ENCODE assay signal across 24 mouse cellular contexts in the genomic region with DNA sequence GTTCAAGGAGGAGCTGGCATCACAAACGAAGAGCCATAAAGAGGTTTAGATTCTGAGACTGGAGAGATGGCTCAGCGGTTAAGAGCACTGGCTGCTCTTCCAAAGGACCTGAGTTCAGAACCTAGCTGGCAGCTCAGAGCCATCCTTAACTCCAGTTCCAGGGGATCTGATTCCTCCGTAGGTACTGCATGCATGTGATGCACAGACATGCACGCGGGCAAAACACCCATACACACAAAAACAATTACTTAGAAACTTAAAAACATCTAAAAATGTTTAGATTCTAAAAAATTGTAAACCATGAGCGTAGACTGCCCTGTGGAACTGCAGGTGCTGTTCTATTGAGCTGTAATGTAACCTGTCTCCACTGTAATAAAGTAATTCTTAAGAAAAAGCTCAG. TPM values are rescaled to one million over a fixed set of nuclear protein-coding genes. Genes with fewer than 3 reads are reported as not detected.
"Had no signal": no experiment of that assay in that cellular context is flagged by ENCODE, and none has a peak within 500 bp of the region (broad histone marks: within the 10 kb centered on the region; RNA-seq: fewer than 3 reads in every experiment).

No protein-coding gene starts in this region.

- H3K9me3 ChIP-seq: limb, embryonic 12.5 days; limb, embryonic 15.5 days had no signal

- H3K4me2 ChIP-seq: limb, embryonic 12.5 days; limb, embryonic 15.5 days; liver, embryonic 11.5 days; lung, embryonic 14.5 days; midbrain, embryonic 11.5 days had no signal

- H3K27me3 ChIP-seq: limb, embryonic 12.5 days; limb, embryonic 15.5 days had no signal

- H3K4me1 ChIP-seq: limb, embryonic 12.5 days; limb, embryonic 15.5 days had no signal

- ATAC-seq: liver, postnatal 0 days; lung, postnatal 0 days had no signal

- H3K36me3 ChIP-seq: limb, embryonic 12.5 days; limb, embryonic 15.5 days had no signal

- H3K4me3 ChIP-seq: limb, embryonic 12.5 days; limb, embryonic 15.5 days had no signal

- DNase-seq: kidney, adult 9 months; kidney, postnatal 36 days; left cerebral cortex, postnatal 4 days; liver, postnatal 0 days; lung, embryonic 14.5 days; midbrain, embryonic 14.5 days; right cerebral cortex, adult 18-20 months; right cerebral cortex, postnatal 14 days; right cerebral cortex, postnatal 4 days; thymus, adult 2 months; thymus, postnatal 14 days; thymus, postnatal 4 days had no signal

- H3K27ac ChIP-seq: kidney, postnatal 0 days; limb, embryonic 12.5 days; limb, embryonic 15.5 days; liver, embryonic 14.5 days; stomach, postnatal 0 days had no signal

- H3K9ac ChIP-seq: limb, embryonic 12.5 days; limb, embryonic 15.5 days; liver, embryonic 14.5 days; liver, postnatal 0 days; lung, embryonic 14.5 days had no signal

RNA-seq across cellular contexts. Expression of a gene that starts 53.2 kb away (rescaled TPM):
- total RNA-seq: left cerebral cortex, postnatal 10 days; megakaryocyte-erythroid progenitor cell, adult 5-6 weeks had no signal
- polyA plus RNA-seq: liver, embryonic 11.5 days; midbrain, embryonic 11.5 days; neural tube, embryonic 11.5 days; stomach, embryonic 14.5 days had no signal
